Mouse (Mus musculus) layer of hippocampus, postnatal 14 days (tissue): ENCODE results near the gene Nrbf2. TPM values are rescaled to one million over a fixed set of nuclear protein-coding genes. Genes with fewer than 3 reads are reported as not detected.

Experiments used
- DNase-seq, 2 experiments: peaks; one replicate each; pipeline ENCODE4 v3.0.0; 2021 to 2022; ENCODE audit warnings: low spot score in 2 of 2, mixed read lengths in 1 of 2
- total RNA-seq, 2 experiments: library from RNA; stranded (reverse); gene quantifications; 2 replicates each; pipeline ENCODE4 v1.2.3; 2021

Gene Nrbf2
- total RNA-seq, 2 experiments from 2014 or later = 16.6 to 18.2 TPM

- no peak for DNase-seq
These were observed 10.9 kb upstream of the Nrbf2 start for GRCm38 (mm10) chr10:67295938-67296466.

GRCm38 (mm10) chr10:67295331-67295730 is 10.2 kb upstream of the Nrbf2 start:
- DNase-seq = no peak

- no peak for DNase-seq
These were observed 6.0 kb upstream of the Nrbf2 start for GRCm38 (mm10) chr10:67291087-67291486.

GRCm38 (mm10) chr10:67290622-67291021 is 5.5 kb upstream of the Nrbf2 start:
- no peak for DNase-seq

- peak; percentile 53 to 87 for DNase-seq
These were observed 2.8 kb upstream of the Nrbf2 start for GRCm38 (mm10) chr10:67287877-67288276.

- DNase-seq = no peak
These were observed 337 bp downstream of the Nrbf2 start for GRCm38 (mm10) chr10:67284761-67285175.

- DNase-seq = no peak
These were observed 794 bp downstream of the Nrbf2 start for GRCm38 (mm10) chr10:67284311-67284710.

- DNase-seq = no peak
These were observed 1.6 kb downstream of the Nrbf2 start for GRCm38 (mm10) chr10:67283516-67283915.

- DNase-seq = no peak
These were observed 2.6 kb downstream of the Nrbf2 start for GRCm38 (mm10) chr10:67282531-67282930.

GRCm38 (mm10) chr10:67281852-67282251 is 3.3 kb downstream of the Nrbf2 start:
- DNase-seq = no peak

- DNase-seq = no peak
These were observed 9.2 kb downstream of the Nrbf2 start for GRCm38 (mm10) chr10:67275916-67276315.

- DNase-seq = peak; percentile 42 to 50
These were observed 20.3 kb downstream of the Nrbf2 start for GRCm38 (mm10) chr10:67264852-67265251.

GRCm38 (mm10) chr10:67253115-67253514 is 32.0 kb downstream of the Nrbf2 start:
- no peak for DNase-seq

GRCm38 (mm10) chr10:67252353-67252752 is 32.8 kb downstream of the Nrbf2 start:
- no peak for DNase-seq

GRCm38 (mm10) chr10:67250846-67251245 is 34.3 kb downstream of the Nrbf2 start:
- peak in 1 of 2 experiments; percentile 38 for DNase-seq

GRCm38 (mm10) chr10:67249486-67249885 is 35.6 kb downstream of the Nrbf2 start:
- peak in 1 of 2 experiments; percentile 54 for DNase-seq

- peak in 1 of 2 experiments; percentile 61 for DNase-seq
These were observed 38.0 kb downstream of the Nrbf2 start for GRCm38 (mm10) chr10:67247145-67247544.

GRCm38 (mm10) chr10:67230439-67230838 is 54.7 kb downstream of the Nrbf2 start:
- DNase-seq = no peak

GRCm38 (mm10) chr10:67226543-67226942 is 58.6 kb downstream of the Nrbf2 start:
- no peak for DNase-seq

GRCm38 (mm10) chr10:67226109-67226508 is 59.0 kb downstream of the Nrbf2 start:
- DNase-seq = peak; percentile 50 to 80

GRCm38 (mm10) chr10:67225528-67225927 is 59.6 kb downstream of the Nrbf2 start:
- DNase-seq = no peak

GRCm38 (mm10) chr10:67223942-67224341 is 61.2 kb downstream of the Nrbf2 start:
- DNase-seq = no peak

GRCm38 (mm10) chr10:67221284-67221683 is 63.8 kb downstream of the Nrbf2 start:
- no peak for DNase-seq

GRCm38 (mm10) chr10:67220251-67220650 is 64.9 kb downstream of the Nrbf2 start:
- DNase-seq = no peak
